Mouse (Mus musculus) olfactory bulb, adult 2 months (tissue): ENCODE measurements around the gene Tut7.

Source experiments
- CTCF ChIP-seq: fragments of 200-500 bp; IDR thresholded peaks from 2 replicates; pipeline ENCODE4 v1.5.1; 2012; ENCODE audit warnings: low read depth, mild to moderate bottlenecking, low read length, moderate library complexity; ENCODE audit not compliant: insufficient read depth
- POLR2A ChIP-seq: fragments of 200-500 bp; IDR thresholded peaks from 2 replicates; pipeline ENCODE4 v1.6.1; 2012; ENCODE audit warnings: mild to moderate bottlenecking, low read depth, low read length, moderate library complexity; ENCODE audit not compliant: insufficient read depth

DNA sequence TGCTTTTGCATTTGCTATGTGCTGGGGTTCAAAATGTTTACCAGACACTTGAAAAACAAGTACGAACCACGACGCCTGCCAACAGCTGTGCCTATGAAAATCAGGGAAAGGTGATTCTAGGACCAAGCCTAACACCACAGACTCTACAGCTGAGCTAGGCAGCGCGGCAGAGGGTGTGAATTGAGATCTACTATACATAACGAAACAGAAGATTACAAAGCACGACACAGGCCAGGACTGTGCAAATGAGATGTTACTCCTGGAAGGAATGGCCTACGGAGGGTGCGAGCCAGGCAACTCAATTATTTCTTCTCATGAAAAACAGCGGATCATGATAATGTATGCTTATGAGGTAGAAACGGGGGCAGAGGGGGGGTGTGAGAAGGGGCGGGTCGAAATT, 54.4 kb downstream of the Tut7 start:
- TF ChIP-seq CTCF (no peak), POLR2A (no peak)
